Mouse (Mus musculus): Measurements from ENCODE around the gene U90926. TPM values are rescaled to one million over a fixed set of nuclear protein-coding genes. Genes with fewer than 3 reads are reported as not detected.
A peak's percentile ranks its signal among the peaks of the same experiment; 100 is the strongest.

U90926 gene
- total RNA-seq, 2 experiments from 2014 or later: not detected

DNA sequence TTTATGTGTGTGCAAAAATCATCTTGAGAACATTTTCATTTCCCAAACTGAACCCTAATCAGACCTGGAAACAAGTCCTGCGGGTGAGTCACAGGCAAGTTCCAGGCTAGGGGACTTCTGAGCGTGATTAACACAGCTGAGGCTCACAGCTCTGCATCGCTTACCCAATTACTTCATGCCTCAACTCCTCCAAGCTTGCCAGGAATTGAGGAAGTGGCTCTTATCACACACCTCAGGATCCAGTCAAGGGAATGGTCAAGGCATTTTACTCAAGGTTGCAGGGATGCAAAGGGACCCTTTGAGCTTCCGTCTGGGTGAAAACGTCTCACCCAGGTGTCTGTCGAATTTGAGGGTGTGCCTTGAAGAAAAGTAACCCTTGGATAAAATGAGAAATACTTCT, 4.6 kb upstream of the U90926 start:
- no peak for ATAC-seq (replicated peaks; ENCODE audit: low FRiP score, low TSS enrichment, poor library complexity, severe bottlenecking)

DNA sequence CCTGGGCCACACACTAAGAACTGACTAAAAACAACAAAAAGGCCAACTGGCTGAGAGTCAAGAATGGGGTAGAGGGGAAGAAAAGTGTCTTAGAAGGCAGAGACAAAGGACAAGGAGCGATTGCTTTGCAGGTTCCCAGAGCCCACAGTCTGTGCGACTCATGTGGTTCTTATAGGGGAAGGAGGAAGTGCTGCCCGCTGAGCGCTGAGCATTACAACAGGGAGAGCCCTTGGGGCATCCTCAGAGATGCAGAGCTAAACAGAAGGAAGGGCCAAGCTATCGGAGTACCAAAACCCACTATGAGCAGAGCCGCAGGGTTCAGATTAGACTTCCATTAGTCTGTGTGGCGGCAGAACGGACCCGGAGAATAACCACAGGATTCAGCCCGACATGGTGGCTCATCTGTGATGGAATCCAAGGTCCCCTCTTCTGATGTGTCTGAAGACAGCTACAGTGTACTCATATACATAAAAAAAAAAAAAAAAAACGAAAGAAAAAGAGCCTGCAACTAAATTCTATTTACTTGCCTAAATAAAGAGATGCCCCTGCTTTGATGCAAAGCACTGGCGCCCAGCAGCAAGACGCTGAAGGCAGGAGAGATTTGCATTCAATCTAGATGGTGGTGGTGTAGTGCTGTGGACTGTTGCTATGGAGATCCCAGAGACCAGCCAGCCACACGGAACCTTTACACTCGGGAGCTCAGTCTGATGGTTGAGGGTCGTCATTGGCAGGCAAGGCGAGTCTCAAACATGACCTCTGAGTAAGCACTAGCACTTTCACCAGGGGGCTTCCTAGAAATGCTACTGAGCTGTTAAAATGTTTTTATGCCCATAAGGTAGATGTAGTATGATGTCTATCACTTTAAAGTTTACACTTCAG, 3.9 kb upstream of the U90926 start:
- no peak for ATAC-seq (replicated peaks; ENCODE audit: low FRiP score, low TSS enrichment, poor library complexity, severe bottlenecking)

DNA sequence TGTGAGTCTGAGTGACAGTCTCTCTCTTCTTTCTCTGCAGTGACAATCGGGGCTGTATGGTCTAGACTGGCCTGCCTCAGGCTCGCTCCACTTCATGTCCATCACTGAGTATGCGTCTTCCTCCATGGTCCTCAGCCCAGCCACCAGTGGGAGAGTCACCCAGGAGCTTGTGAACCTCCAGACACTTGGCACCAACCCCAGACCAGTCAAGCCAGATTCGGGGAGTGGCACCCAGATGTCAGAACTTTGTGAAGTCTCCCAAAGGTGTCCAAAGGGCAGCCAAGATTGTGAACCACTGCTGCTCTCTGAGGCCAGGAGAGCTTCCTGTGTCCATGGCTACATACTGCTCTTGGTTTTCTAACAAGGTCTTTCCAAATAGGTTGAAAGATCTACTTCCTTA, 3.0 kb downstream of the U90926 start:
- no peak for ATAC-seq (replicated peaks; ENCODE audit: low FRiP score, low TSS enrichment, poor library complexity, severe bottlenecking)

- ATAC-seq (replicated peaks; ENCODE audit: low FRiP score, low TSS enrichment, poor library complexity, severe bottlenecking): no peak
Measured at GRCm38 (mm10) chr5:92210205-92210604, 5.0 kb downstream of the U90926 start.

DNA sequence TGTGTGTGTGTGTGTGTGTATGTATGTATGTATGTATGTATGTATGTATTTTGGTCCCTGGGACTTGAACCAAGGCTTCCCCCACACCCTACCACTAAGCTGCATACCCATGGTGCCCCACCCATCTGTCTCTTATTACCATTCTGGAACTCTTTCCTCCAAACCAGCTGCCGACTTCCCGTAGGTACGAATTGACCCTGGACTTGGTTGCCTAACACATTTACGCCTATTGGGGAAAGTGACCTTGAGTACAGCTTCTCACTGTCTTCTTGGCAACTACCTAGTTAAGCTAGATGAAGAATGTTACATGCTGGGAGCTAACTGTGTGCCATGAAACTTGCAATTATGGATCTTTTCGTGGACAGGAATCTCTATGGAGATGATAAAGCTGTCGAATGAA, 9.1 kb downstream of the U90926 start:
- no peak for ATAC-seq (replicated peaks; ENCODE audit: low FRiP score, low TSS enrichment, poor library complexity, severe bottlenecking)

DNA sequence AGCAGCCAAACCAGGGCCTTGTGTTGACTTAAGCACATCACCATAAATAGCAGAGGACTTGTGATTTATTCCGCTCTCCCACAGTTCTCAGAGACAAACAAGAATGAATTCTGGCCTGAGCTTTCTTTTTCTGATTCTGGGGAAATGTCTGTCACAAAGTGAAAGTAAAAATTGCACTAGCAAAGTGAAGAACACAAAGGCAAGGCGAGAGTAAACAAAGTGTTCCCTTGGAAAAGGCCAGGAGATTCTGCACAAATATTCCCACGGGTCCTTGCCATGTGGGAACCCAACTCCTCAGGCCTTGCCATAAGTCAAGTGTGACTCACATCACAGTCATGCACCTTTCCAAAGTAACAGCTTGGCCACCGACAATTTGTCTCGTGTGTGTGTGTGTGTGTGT, 9.5 kb downstream of the U90926 start:
- ATAC-seq (replicated peaks; ENCODE audit: low FRiP score, low TSS enrichment, poor library complexity, severe bottlenecking): no peak

DNA sequence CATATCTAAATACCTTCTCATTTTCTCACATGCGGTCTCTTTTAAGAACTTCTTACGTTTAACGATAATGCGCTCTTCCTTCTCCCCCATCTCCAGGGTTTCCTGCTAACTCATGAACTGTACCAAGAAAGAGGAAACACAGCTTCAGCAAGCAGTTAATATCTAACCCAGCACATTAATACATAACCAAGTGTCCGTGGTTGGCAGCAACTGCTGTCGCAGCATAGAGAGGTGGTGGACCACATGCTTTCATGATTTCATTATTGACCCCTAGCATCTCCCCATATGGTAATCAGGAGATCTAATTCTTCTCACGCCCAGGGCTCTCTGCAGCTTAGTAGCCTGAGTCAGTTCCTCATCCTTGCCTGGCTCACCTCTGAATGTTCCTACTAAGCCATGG, 10.0 kb downstream of the U90926 start:
- no peak for ATAC-seq (replicated peaks; ENCODE audit: low FRiP score, low TSS enrichment, poor library complexity, severe bottlenecking)

DNA sequence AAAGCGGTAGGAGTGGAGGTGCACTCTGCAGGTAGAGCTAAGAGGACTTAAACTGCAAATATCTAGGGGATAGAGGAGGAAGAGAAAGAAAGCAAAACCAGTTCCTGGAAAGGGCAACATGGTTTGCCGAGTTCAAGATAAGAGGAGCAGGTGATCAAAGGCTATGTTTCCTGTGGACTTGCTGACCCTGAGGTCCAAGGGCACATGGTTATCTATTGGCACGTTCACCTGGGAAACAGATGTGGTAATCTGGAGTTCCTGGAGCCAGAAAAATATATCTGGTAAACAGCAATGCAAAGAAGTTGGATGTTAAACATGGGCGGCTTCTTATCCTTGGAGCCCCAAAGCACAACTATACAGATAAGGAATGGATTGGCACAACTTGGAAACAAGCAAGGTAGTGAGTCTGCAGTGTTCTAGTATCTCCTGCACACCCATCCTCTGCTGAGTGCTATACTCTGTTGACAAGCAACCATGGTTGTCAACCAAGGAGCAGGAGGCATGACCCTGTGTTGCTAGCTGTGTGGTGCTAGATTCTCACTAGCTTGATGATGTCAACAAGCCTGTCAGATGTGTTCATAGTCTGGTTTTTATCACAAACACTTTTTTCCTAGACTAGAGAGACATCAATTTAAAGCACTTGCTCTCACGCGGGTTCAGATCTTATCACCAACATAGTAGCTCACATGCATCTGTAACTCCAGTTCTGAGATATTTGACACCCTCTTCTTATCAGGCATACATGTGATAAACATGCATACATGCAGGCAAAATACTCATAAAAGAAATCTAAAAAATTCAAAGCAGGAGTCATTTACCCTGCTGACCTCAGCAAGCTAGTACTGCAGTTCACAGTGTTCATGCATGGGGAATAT, 10.8 kb downstream of the U90926 start:
- peak; percentile 94 for ATAC-seq (replicated peaks; ENCODE audit: low FRiP score, low TSS enrichment, poor library complexity, severe bottlenecking)

- ATAC-seq (replicated peaks; ENCODE audit: low FRiP score, low TSS enrichment, poor library complexity, severe bottlenecking): no peak
Measured at GRCm38 (mm10) chr5:92198266-92198665, 16.9 kb downstream of the U90926 start.

- no peak for ATAC-seq (replicated peaks; ENCODE audit: low FRiP score, low TSS enrichment, poor library complexity, severe bottlenecking)
Measured at GRCm38 (mm10) chr5:92196895-92197811, 18.1 kb downstream of the U90926 start.

DNA sequence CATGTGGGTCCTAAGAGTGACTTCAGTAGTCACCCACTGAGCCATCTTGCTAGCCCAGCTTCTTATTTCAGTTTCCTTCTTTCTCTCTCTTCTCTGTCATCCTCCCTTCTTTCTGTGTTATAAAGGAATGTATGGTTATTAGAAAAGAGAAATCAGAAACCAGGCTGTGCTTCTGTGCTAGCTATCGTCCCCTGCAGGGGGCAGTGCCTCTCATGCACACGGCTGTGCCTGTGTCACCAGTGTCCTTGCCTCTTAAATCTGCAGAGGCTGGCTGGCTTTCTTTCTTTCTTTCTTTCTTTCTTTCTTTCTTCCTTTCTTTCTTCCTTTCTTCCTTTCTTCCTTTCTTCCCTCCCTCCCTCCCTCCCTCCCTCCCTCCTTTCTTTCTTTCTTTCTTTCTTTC, 19.5 kb downstream of the U90926 start:
- ATAC-seq (replicated peaks; ENCODE audit: low FRiP score, low TSS enrichment, poor library complexity, severe bottlenecking): peak; percentile 81

GRCm38 (mm10) chr5:92188881-92189483, 26.2 kb downstream of the U90926 start:
- no peak for ATAC-seq (replicated peaks; ENCODE audit: low FRiP score, low TSS enrichment, poor library complexity, severe bottlenecking)

- no peak for ATAC-seq (replicated peaks; ENCODE audit: low FRiP score, low TSS enrichment, poor library complexity, severe bottlenecking)
Measured at GRCm38 (mm10) chr5:92183071-92183830, 32.0 kb downstream of the U90926 start.

GRCm38 (mm10) chr5:92165976-92166375, 49.2 kb downstream of the U90926 start:
- no peak for ATAC-seq (replicated peaks; ENCODE audit: low FRiP score, low TSS enrichment, poor library complexity, severe bottlenecking)

Other genes starting within 250 kb of the U90926 start
- not detected in 2 replicates for gene Odaph, start 227.9 kb downstream of the U90926 start, total RNA-seq (2014; fragmentation: Nextera tagmentation)
- gene Odaph, start 227.9 kb downstream of the U90926 start, total RNA-seq (2017): 1.2 TPM in 1 of 2 replicates, not detected in the other
- gene Cdkl2, start 171.5 kb downstream of the U90926 start, total RNA-seq (2014; fragmentation: Nextera tagmentation): not detected in 2 replicates
- gene Cdkl2, start 171.5 kb downstream of the U90926 start, total RNA-seq (2017): 0.14 and 0.72 TPM in 2 replicates
- 58.2 and 67.8 TPM in 2 replicates for gene G3bp2, start 131.7 kb downstream of the U90926 start, total RNA-seq (2014; fragmentation: Nextera tagmentation)
- 89.5 and 117 TPM in 2 replicates for gene G3bp2, start 131.7 kb downstream of the U90926 start, total RNA-seq (2017)
- gene Uso1, start 77.5 kb downstream of the U90926 start, total RNA-seq (2014; fragmentation: Nextera tagmentation): 39.3 and 42.0 TPM in 2 replicates
- 12.2 and 13.4 TPM in 2 replicates for gene Uso1, start 77.5 kb downstream of the U90926 start, total RNA-seq (2017)
- not detected in 2 replicates for gene Ppef2, start 40.9 kb upstream of the U90926 start, total RNA-seq (2014; fragmentation: Nextera tagmentation)
- gene Ppef2, start 40.9 kb upstream of the U90926 start, total RNA-seq (2017): not detected in 2 replicates
- gene Naaa, start 62.8 kb upstream of the U90926 start, total RNA-seq (2014; fragmentation: Nextera tagmentation): 1.1 and 2.9 TPM in 2 replicates
- gene Naaa, start 62.8 kb upstream of the U90926 start, total RNA-seq (2017): 2.1 and 5.6 TPM in 2 replicates
- gene Sdad1, start 95.1 kb upstream of the U90926 start, total RNA-seq (2014; fragmentation: Nextera tagmentation): 51.6 and 66.7 TPM in 2 replicates
- gene Sdad1, start 95.1 kb upstream of the U90926 start, total RNA-seq (2017): 91.7 and 93.5 TPM in 2 replicates
- gene Cxcl9, start 112.7 kb upstream of the U90926 start, total RNA-seq (2014; fragmentation: Nextera tagmentation): not detected in 2 replicates
- gene Cxcl9, start 112.7 kb upstream of the U90926 start, total RNA-seq (2017): not detected in 2 replicates
- not detected in 2 replicates for gene Art3, start 116.4 kb upstream of the U90926 start, total RNA-seq (2014; fragmentation: Nextera tagmentation)
- not detected in 2 replicates for gene Art3, start 116.4 kb upstream of the U90926 start, total RNA-seq (2017)
- not detected in 2 replicates for gene Cxcl10, start 133.5 kb upstream of the U90926 start, total RNA-seq (2014; fragmentation: Nextera tagmentation)
- 2.2 and 5.6 TPM in 2 replicates for gene Cxcl10, start 133.5 kb upstream of the U90926 start, total RNA-seq (2017)
- gene Nup54, start 219.8 kb upstream of the U90926 start, total RNA-seq (2014; fragmentation: Nextera tagmentation): 75.8 and 80.0 TPM in 2 replicates
- 99.1 and 106 TPM in 2 replicates for gene Nup54, start 219.8 kb upstream of the U90926 start, total RNA-seq (2017)